In genomic region chr16:13256667-13257527, GRCm38 (mm10) we compare ENCODE assay signal across 8 mouse cellular contexts. TPM values are rescaled to one million over a fixed set of nuclear protein-coding genes. Genes with fewer than 3 reads are reported as not detected.
A peak's percentile ranks its signal among the peaks of the same experiment; 100 is the strongest.
DNase-seq lines count a peak whose midpoint lies in the region; ATAC-seq and TF ChIP-seq lines count a peak whose summit lies in the region.

No protein-coding gene starts in this region.

- peak overlapping the region; percentile 93 for H3K9ac ChIP-seq in ES-E14 (ENCODE audit: insufficient read depth, low read depth, low read length, poor library complexity, severe bottlenecking)
- H3K9ac ChIP-seq in embryonic facial prominence, embryonic 14.5 days (ENCODE audit: low read depth, low read length) = peak overlapping the region; percentile 94
- H3K9ac ChIP-seq in liver, embryonic 13.5 days = peak overlapping the region; percentile 82
- peak overlapping the region; percentile 90 for H3K9ac ChIP-seq in neural tube, embryonic 11.5 days (ENCODE audit: low read length)

- WGBS in embryonic facial prominence, embryonic 14.5 days = 13% methylated on average over 20 of the region's 64 CpGs
- 6% methylated on average over 62 of the region's 64 CpGs for WGBS in hindbrain, embryonic 10.5 days
- WGBS in liver, embryonic 13.5 days (ENCODE audit: insufficient replicate concordance) = 6% methylated on average over 64 of the region's 64 CpGs
- 6% methylated on average over 47 of the region's 64 CpGs for WGBS in neural tube, embryonic 11.5 days

- H3K36me3 ChIP-seq in ES-E14 (ENCODE audit: control insufficient read depth, insufficient read depth, low read length, poor library complexity, severe bottlenecking) = peaks cover under 1% of the 10 kb centered on the region; the same call in 1 of the 2 replicates
- no peaks in the 10 kb centered on the region for H3K36me3 ChIP-seq in embryonic facial prominence, embryonic 14.5 days (ENCODE audit: control insufficient read depth, insufficient read depth, low read length)
- H3K36me3 ChIP-seq in hindbrain, embryonic 10.5 days = 0 out of 2 replicates have a peak, but pooled peaks cover 9% of the 10 kb centered on the region
- H3K36me3 ChIP-seq in liver, embryonic 13.5 days = no peaks in the 10 kb centered on the region
- H3K36me3 ChIP-seq in neural tube, embryonic 11.5 days (ENCODE audit: control insufficient read depth, insufficient read depth, low read length) = no peaks in the 10 kb centered on the region

- peak overlapping the region; percentile 78 for H3K4me2 ChIP-seq in embryonic facial prominence, embryonic 14.5 days (ENCODE audit: low read depth, low read length)
- H3K4me2 ChIP-seq in liver, embryonic 13.5 days = peak overlapping the region; percentile 96
- H3K4me2 ChIP-seq in neural tube, embryonic 11.5 days (ENCODE audit: low read depth) = peak overlapping the region; percentile 91

- H3K4me3 ChIP-seq in ES-E14 (ENCODE audit: insufficient read depth in 1 of 2, low read depth in 1 of 2, low read length in 2 of 2, poor library complexity in 1 of 2, severe bottlenecking in 1 of 2) = peak overlapping the region; percentile 84 to 91
- peak overlapping the region; percentile 65 for H3K4me3 ChIP-seq in embryonic facial prominence, embryonic 14.5 days (ENCODE audit: low read depth, low read length)
- peak overlapping the region; percentile 92 for H3K4me3 ChIP-seq in hindbrain, embryonic 10.5 days
- peak overlapping the region; percentile 75 for H3K4me3 ChIP-seq in liver, embryonic 13.5 days (replicated peaks)
- H3K4me3 ChIP-seq in neural tube, embryonic 11.5 days (ENCODE audit: low read depth, low read length) = peak overlapping the region; percentile 79

- in situ Hi-C loops in ES-E14 (cut with MboI; ENCODE audit: low sequenced_read_pairs in 2 of 2, unreplicated experiment in 2 of 2) = no loop called here

- H3K27ac ChIP-seq in ES-E14 (ENCODE audit: insufficient read depth, low read depth, low read length, poor library complexity, severe bottlenecking) = no peak overlapping the region
- H3K27ac ChIP-seq in embryonic facial prominence, embryonic 14.5 days (replicated peaks; ENCODE audit: low read depth, low read length) = peak overlapping the region; percentile 77
- peak overlapping the region; percentile 98 for H3K27ac ChIP-seq in hindbrain, embryonic 10.5 days
- peak overlapping the region; percentile 47 for H3K27ac ChIP-seq in liver, embryonic 13.5 days
- H3K27ac ChIP-seq in neural tube, embryonic 11.5 days (ENCODE audit: low read depth, low read length) = peak overlapping the region; percentile 44; the same call in 1 of the 2 replicates

- H3K4me1 ChIP-seq in ES-E14 (ENCODE audit: control insufficient read depth in 2 of 2, insufficient read depth in 2 of 2, low read length in 2 of 2, poor library complexity in 1 of 2) = peaks cover 0 to 2% of the 10 kb centered on the region in 2 experiments; a peak in 1 of 4 replicates
- peaks cover 19% of the 10 kb centered on the region; the same call in 1 of the 2 replicates for H3K4me1 ChIP-seq in embryonic facial prominence, embryonic 14.5 days (ENCODE audit: control insufficient read depth, insufficient read depth, low read length)
- H3K4me1 ChIP-seq in hindbrain, embryonic 10.5 days (replicated peaks) = peaks cover 23% of the 10 kb centered on the region
- peaks cover 31% of the 10 kb centered on the region for H3K4me1 ChIP-seq in liver, embryonic 13.5 days (replicated peaks)
- H3K4me1 ChIP-seq in neural tube, embryonic 11.5 days (ENCODE audit: control insufficient read depth, insufficient read depth, low read length) = peaks cover 6% of the 10 kb centered on the region; the same call in 1 of the 2 replicates

- peak; percentile 73 for ATAC-seq in embryonic facial prominence, embryonic 14.5 days (ENCODE audit: low read depth)
- ATAC-seq in liver, embryonic 13.5 days (ENCODE audit: low read depth) = peak; percentile 73
- ATAC-seq in neural tube, embryonic 11.5 days (ENCODE audit: insufficient read depth, low FRiP score, low TSS enrichment) = peak; percentile 74

- no peaks in the 10 kb centered on the region for H3K27me3 ChIP-seq in embryonic facial prominence, embryonic 14.5 days (replicated peaks; ENCODE audit: control insufficient read depth, insufficient read depth, low read length)
- H3K27me3 ChIP-seq in hindbrain, embryonic 10.5 days (ENCODE audit: insufficient read depth, poor library complexity, severe bottlenecking) = no peaks in the 10 kb centered on the region
- peaks cover 4% of the 10 kb centered on the region; the same call in 1 of the 2 replicates for H3K27me3 ChIP-seq in liver, embryonic 13.5 days
- H3K27me3 ChIP-seq in neural tube, embryonic 11.5 days (ENCODE audit: control insufficient read depth, insufficient read depth, low read length) = no peaks in the 10 kb centered on the region

- no peaks in the 10 kb centered on the region for H3K9me3 ChIP-seq in ES-E14 (ENCODE audit: control insufficient read depth, insufficient read depth, low read depth, low read length)
- H3K9me3 ChIP-seq in embryonic facial prominence, embryonic 14.5 days (ENCODE audit: control insufficient read depth, low read length) = no peaks in the 10 kb centered on the region
- H3K9me3 ChIP-seq in hindbrain, embryonic 10.5 days = no peaks in the 10 kb centered on the region
- no peaks in the 10 kb centered on the region for H3K9me3 ChIP-seq in liver, embryonic 13.5 days (replicated peaks)
- H3K9me3 ChIP-seq in neural tube, embryonic 11.5 days (ENCODE audit: control insufficient read depth, low read length) = no peaks in the 10 kb centered on the region

- peak; percentile 27 for DNase-seq in layer of hippocampus, adult 11-12 months (ENCODE audit: low spot score)
- no peak for DNase-seq in layer of hippocampus, adult 9-10 months (ENCODE audit: low spot score)
- no peak for DNase-seq in ES-E14 (ENCODE audit: low read depth, low spot score)
- DNase-seq in embryonic facial prominence, embryonic 14.5 days (ENCODE audit: low spot score) = peak; percentile 23
- no peak for DNase-seq in hindbrain, embryonic 10.5 days (ENCODE audit: low spot score)
- DNase-seq in liver, embryonic 13.5 days = no peak
- peak; percentile 48 for DNase-seq in neural tube, embryonic 11.5 days (ENCODE audit: low spot score)
- DNase-seq in B cell, adult 2 months = no peak

TF ChIP-seq in ES-E14, 5 proteins besides CTCF, POLR2A, EP300 and RAD21:
- no peak for TF ChIP-seq MAFK (IDR thresholded peaks at IDR 0.05; ENCODE audit: insufficient read depth, low read depth, low read length)
- TF ChIP-seq ZNF384 (IDR thresholded peaks at IDR 0.05; ENCODE audit: low read depth, low read length) = no peak
- TF ChIP-seq HCFC1 (IDR thresholded peaks at IDR 0.05; ENCODE audit: borderline replicate concordance, insufficient read depth, low read length) = no peak
- TF ChIP-seq CHD2 (IDR thresholded peaks at IDR 0.05; ENCODE audit: low read depth, low read length) = no peak
- TF ChIP-seq ZC3H11A (IDR thresholded peaks at IDR 0.05; ENCODE audit: borderline replicate concordance, low read depth, low read length) = no peak

RNA-seq across cellular contexts. Expression of gene Mrtfb, which starts 0.6 kb away (rescaled TPM):
- 8.3 and 9.6 TPM in 2 replicates for total RNA-seq in ES-E14 (2012; rRNA removed)
- polyA plus RNA-seq in embryonic facial prominence, embryonic 14.5 days (2014; fragmentation: Nextera tagmentation; extraction: Ambion mirVana) = 22.5 and 24.5 TPM in 2 replicates
- 15.6 and 15.8 TPM in 2 replicates for polyA plus RNA-seq in hindbrain, embryonic 10.5 days (2016; fragmentation: Nextera tagmentation; extraction: Ambion mirVana)
- 3.2 and 3.7 TPM in 2 replicates for polyA plus RNA-seq in liver, embryonic 13.5 days (2015; fragmentation: Nextera tagmentation; extraction: Ambion mirVana)
- 22.0 and 22.6 TPM in 2 replicates for polyA plus RNA-seq in neural tube, embryonic 11.5 days (2014; fragmentation: Nextera tagmentation; extraction: Ambion mirVana)

Comparison
In these comparisons a context has a peak if more than half of its experiments do, and no peak if none do; other contexts are left out.
1. DNase-seq: peak in layer of hippocampus, adult 11-12 months (single experiment), embryonic facial prominence, embryonic 14.5 days (single experiment) and neural tube, embryonic 11.5 days (single experiment); none in layer of hippocampus, adult 9-10 months (single experiment), ES-E14 (single experiment), hindbrain, embryonic 10.5 days (single experiment), liver, embryonic 13.5 days (single experiment) and B cell, adult 2 months (0 of 2).
2. Peak in every context shown above with its lines, with median percentiles within 50 percentile points of each other: H3K4me3 ChIP-seq, H3K9ac ChIP-seq, ATAC-seq and H3K4me2 ChIP-seq.